Mouse (Mus musculus) midbrain, embryonic 10.5 days (tissue): Measurements from ENCODE around the gene Synpo2. TPM values are rescaled to one million over a fixed set of nuclear protein-coding genes. Genes with fewer than 3 reads are reported as not detected.
A peak's percentile ranks its signal among the peaks of the same experiment; 100 is the strongest.

Experiments
- DNase-seq: peaks from one replicate; pipeline ENCODE4 v3.0.0-alpha.2; 2017; ENCODE audit warnings: low spot score
- H3K27ac ChIP-seq: fragments of 300-500 bp; sonication (generic); replicated peaks from 2 replicates; pipeline ENCODE4 v1.5.1; 2016; ENCODE audit warnings: mild to moderate bottlenecking
- H3K27me3 ChIP-seq: fragments of 300-500 bp; sonication (generic); 2 replicates; pipeline ENCODE4 v1.6.1; 2016; ENCODE audit warnings: low read depth, mild to moderate bottlenecking; ENCODE audit not compliant: poor library complexity, severe bottlenecking
- H3K36me3 ChIP-seq: fragments of 300-500 bp; sonication (generic); 2 replicates; pipeline ENCODE4 v1.6.1; 2016; ENCODE audit warnings: mild to moderate bottlenecking, moderate library complexity
- H3K4me1 ChIP-seq: fragments of 300-500 bp; sonication (generic); 2 replicates; pipeline ENCODE4 v1.6.1; 2016
- H3K4me3 ChIP-seq: fragments of 300-500 bp; sonication (generic); 2 replicates; pipeline ENCODE4 v1.5.1; 2016; ENCODE audit warnings: mild to moderate bottlenecking, moderate library complexity
- H3K9me3 ChIP-seq: fragments of 300-500 bp; sonication (generic); replicated peaks from 2 replicates; pipeline ENCODE4 v1.6.1; 2016; ENCODE audit warnings: mild to moderate bottlenecking
- WGBS: fragments of 180-500 bp; shearing (Covaris S2); methylation state at CpG from one replicate; pipeline ENCODE4 v1.1.7; 2016; 5-methylcytosine and 5-hydroxymethylcytosine counted together
- polyA plus RNA-seq: library from polyadenylated mRNA; unstranded; fragments of >200 nt; fragmentation: Nextera tagmentation; extraction: Ambion mirVana; gene quantifications from 2 replicates; pipeline ENCODE4 v1.2.1, GENCODE M21; 2016

Gene Synpo2
- polyA plus RNA-seq, 1 experiment from 2014 or later = 3.3 TPM

- Histone ChIP-seq H3K36me3 (no peaks in the 10 kb centered on the region), H3K27me3 (no peaks in the 10 kb centered on the region), H3K4me1 (peaks cover 9% of the 10 kb centered on the region), H3K9me3 (no peaks in the 10 kb centered on the region), H3K4me3 (no peak overlapping the region), H3K27ac (no peak overlapping the region)
- DNase-seq = no peak
These were observed 44.3 kb downstream of the Synpo2 start for GRCm38 (mm10) chr3:123191602-123192001.

- DNase-seq = no peak
- Histone ChIP-seq H3K27me3 (no peaks in the 10 kb centered on the region), H3K36me3 (no peaks in the 10 kb centered on the region), H3K27ac (no peak overlapping the region), H3K9me3 (no peaks in the 10 kb centered on the region), H3K4me3 (no peak overlapping the region), H3K4me1 (peaks cover 9% of the 10 kb centered on the region)
- WGBS = 76% methylated on average over 6 of the region's 6 CpGs
These were observed 45.6 kb downstream of the Synpo2 start for GRCm38 (mm10) chr3:123190329-123190728.

- Histone ChIP-seq H3K36me3 (no peaks in the 10 kb centered on the region), H3K9me3 (no peaks in the 10 kb centered on the region), H3K27ac (no peak overlapping the region), H3K4me1 (peaks cover 9% of the 10 kb centered on the region), H3K27me3 (no peaks in the 10 kb centered on the region), H3K4me3 (no peak overlapping the region)
- WGBS = 54% methylated on average over 1 of the region's 1 CpGs
- DNase-seq = no peak
These were observed 46.1 kb downstream of the Synpo2 start for GRCm38 (mm10) chr3:123189826-123190225.

GRCm38 (mm10) chr3:123188616-123189230, 47.2 kb downstream of the Synpo2 start:
- WGBS = 87% methylated on average over 12 of the region's 12 CpGs
- Histone ChIP-seq H3K27ac (no peak overlapping the region), H3K4me1 (peaks cover 9% of the 10 kb centered on the region), H3K27me3 (no peaks in the 10 kb centered on the region), H3K4me3 (no peak overlapping the region), H3K36me3 (no peaks in the 10 kb centered on the region), H3K9me3 (no peaks in the 10 kb centered on the region)
- DNase-seq = no peak

- H3K4me3 ChIP-seq = no peak overlapping the region
- no peaks in the 10 kb centered on the region for H3K9me3 ChIP-seq
- peaks cover 9% of the 10 kb centered on the region for H3K4me1 ChIP-seq
- DNase-seq = no peak
- no peaks in the 10 kb centered on the region for H3K36me3 ChIP-seq
- H3K27me3 ChIP-seq = no peaks in the 10 kb centered on the region
- H3K27ac ChIP-seq = peak overlapping the region; percentile 46; the same call in 1 of the 2 replicates
- WGBS = 82% methylated on average over 15 of the region's 15 CpGs
These were observed 48.4 kb downstream of the Synpo2 start for GRCm38 (mm10) chr3:123187370-123188124.

GRCm38 (mm10) chr3:123185238-123185925, 50.6 kb downstream of the Synpo2 start:
- Histone ChIP-seq H3K4me1 (peaks cover 9% of the 10 kb centered on the region), H3K9me3 (no peaks in the 10 kb centered on the region), H3K4me3 (no peak overlapping the region), H3K27ac (no peak overlapping the region), H3K36me3 (no peaks in the 10 kb centered on the region), H3K27me3 (no peaks in the 10 kb centered on the region)
- WGBS = 94% methylated on average over 10 of the region's 10 CpGs
- DNase-seq = no peak

GRCm38 (mm10) chr3:123184281-123184680, 51.7 kb downstream of the Synpo2 start:
- DNase-seq = no peak
- 93% methylated on average over 10 of the region's 10 CpGs for WGBS
- Histone ChIP-seq H3K27ac (no peak overlapping the region), H3K27me3 (no peaks in the 10 kb centered on the region), H3K4me3 (no peak overlapping the region), H3K4me1 (peaks cover 9% of the 10 kb centered on the region), H3K36me3 (no peaks in the 10 kb centered on the region), H3K9me3 (no peaks in the 10 kb centered on the region)

GRCm38 (mm10) chr3:123179508-123179907, 56.4 kb downstream of the Synpo2 start:
- no peaks in the 10 kb centered on the region for H3K4me1 ChIP-seq
- H3K36me3 ChIP-seq = no peaks in the 10 kb centered on the region
- no peaks in the 10 kb centered on the region for H3K9me3 ChIP-seq
- H3K27me3 ChIP-seq = no peaks in the 10 kb centered on the region
- H3K27ac ChIP-seq = no peak overlapping the region
- 93% methylated on average over 8 of the region's 8 CpGs for WGBS
- no peak overlapping the region for H3K4me3 ChIP-seq
- DNase-seq = no peak

- Histone ChIP-seq H3K27me3 (no peaks in the 10 kb centered on the region), H3K9me3 (no peaks in the 10 kb centered on the region), H3K4me3 (no peak overlapping the region), H3K36me3 (no peaks in the 10 kb centered on the region), H3K4me1 (peaks cover 2% of the 10 kb centered on the region; the same call in 1 of the 2 replicates), H3K27ac (no peak overlapping the region)
- WGBS = 89% methylated on average over 5 of the region's 5 CpGs
- no peak for DNase-seq
These were observed 56.9 kb downstream of the Synpo2 start for GRCm38 (mm10) chr3:123179041-123179440.

- H3K4me1 ChIP-seq = peaks cover 3% of the 10 kb centered on the region; the same call in 1 of the 2 replicates
- no peaks in the 10 kb centered on the region for H3K36me3 ChIP-seq
- no peaks in the 10 kb centered on the region for H3K27me3 ChIP-seq
- no peaks in the 10 kb centered on the region for H3K9me3 ChIP-seq
- WGBS = 80% methylated on average over 4 of the region's 4 CpGs
- no peak overlapping the region for H3K4me3 ChIP-seq
- no peak for DNase-seq
- no peak overlapping the region for H3K27ac ChIP-seq
These were observed 57.5 kb downstream of the Synpo2 start for GRCm38 (mm10) chr3:123178420-123178819.

GRCm38 (mm10) chr3:123176366-123177334, 59.3 kb downstream of the Synpo2 start:
- peaks cover 3% of the 10 kb centered on the region; the same call in 1 of the 2 replicates for H3K4me1 ChIP-seq
- H3K9me3 ChIP-seq = no peaks in the 10 kb centered on the region
- H3K27me3 ChIP-seq = no peaks in the 10 kb centered on the region
- H3K27ac ChIP-seq = no peak overlapping the region
- H3K36me3 ChIP-seq = no peaks in the 10 kb centered on the region
- WGBS = 85% methylated on average over 19 of the region's 19 CpGs
- no peak overlapping the region for H3K4me3 ChIP-seq
- DNase-seq = no peak

- no peak for DNase-seq
- no peak overlapping the region for H3K4me3 ChIP-seq
- no peaks in the 10 kb centered on the region for H3K27me3 ChIP-seq
- H3K36me3 ChIP-seq = no peaks in the 10 kb centered on the region
- no peak overlapping the region for H3K27ac ChIP-seq
- WGBS = 92% methylated on average over 7 of the region's 7 CpGs
- peaks cover 3% of the 10 kb centered on the region; the same call in 1 of the 2 replicates for H3K4me1 ChIP-seq
- no peaks in the 10 kb centered on the region for H3K9me3 ChIP-seq
These were observed 60.8 kb downstream of the Synpo2 start for GRCm38 (mm10) chr3:123175142-123175541.
